Mouse (Mus musculus): ENCODE measurements at regions not wholly inside any gene's neighbourhood (a gene's known extent, or its start where the extent isn't known, plus 50 kb on each side); places are given as distances from the start of the nearest gene placed in this dataset.

DNA sequence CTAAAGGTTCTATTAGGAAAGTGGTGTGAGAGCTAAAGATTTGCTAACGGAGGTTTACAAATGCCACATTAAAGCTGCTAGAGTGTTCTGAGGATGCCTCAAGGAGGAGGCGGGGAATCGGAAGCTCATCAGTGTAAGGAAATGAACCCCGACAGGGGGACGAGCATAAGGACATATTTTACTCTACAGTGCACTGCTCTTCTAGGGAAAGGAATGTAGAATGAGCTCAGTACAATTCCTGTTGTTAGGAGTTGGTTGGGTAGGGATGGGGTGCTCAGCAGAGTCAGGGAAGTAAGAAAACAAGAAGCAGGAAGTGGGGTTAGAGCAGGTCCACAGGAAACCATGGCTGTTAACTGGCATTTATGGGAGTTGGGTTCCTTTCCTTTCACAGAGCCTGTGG, 54.6 kb downstream of the Mex3b start:
- no peak overlapping the region for H3K4me3 ChIP-seq (ENCODE audit: insufficient read depth, low read depth, low read length)
- no peaks in the 10 kb centered on the region for H3K36me3 ChIP-seq (ENCODE audit: control insufficient read depth, insufficient read depth, low read length)
- TF ChIP-seq CTCF (conservative IDR thresholded peaks at IDR 0.05; ENCODE audit: insufficient read depth, insufficient read length, low read depth, low read length): no peak
- TF ChIP-seq POLR2A (IDR thresholded peaks at IDR 0.05; ENCODE audit: low read depth, low read length): no peak
- H3K4me1 ChIP-seq (ENCODE audit: control insufficient read depth, insufficient read depth, low read length): no peaks in the 10 kb centered on the region
- H3K27me3 ChIP-seq (replicated peaks; ENCODE audit: control insufficient read depth, insufficient read depth, low read length): no peaks in the 10 kb centered on the region
- H3K27ac ChIP-seq (ENCODE audit: insufficient read depth, low read depth, low read length): no peak overlapping the region
- peak; percentile 26 for DNase-seq
- WGBS: 43% methylated on average over 5 of the region's 5 CpGs

DNA sequence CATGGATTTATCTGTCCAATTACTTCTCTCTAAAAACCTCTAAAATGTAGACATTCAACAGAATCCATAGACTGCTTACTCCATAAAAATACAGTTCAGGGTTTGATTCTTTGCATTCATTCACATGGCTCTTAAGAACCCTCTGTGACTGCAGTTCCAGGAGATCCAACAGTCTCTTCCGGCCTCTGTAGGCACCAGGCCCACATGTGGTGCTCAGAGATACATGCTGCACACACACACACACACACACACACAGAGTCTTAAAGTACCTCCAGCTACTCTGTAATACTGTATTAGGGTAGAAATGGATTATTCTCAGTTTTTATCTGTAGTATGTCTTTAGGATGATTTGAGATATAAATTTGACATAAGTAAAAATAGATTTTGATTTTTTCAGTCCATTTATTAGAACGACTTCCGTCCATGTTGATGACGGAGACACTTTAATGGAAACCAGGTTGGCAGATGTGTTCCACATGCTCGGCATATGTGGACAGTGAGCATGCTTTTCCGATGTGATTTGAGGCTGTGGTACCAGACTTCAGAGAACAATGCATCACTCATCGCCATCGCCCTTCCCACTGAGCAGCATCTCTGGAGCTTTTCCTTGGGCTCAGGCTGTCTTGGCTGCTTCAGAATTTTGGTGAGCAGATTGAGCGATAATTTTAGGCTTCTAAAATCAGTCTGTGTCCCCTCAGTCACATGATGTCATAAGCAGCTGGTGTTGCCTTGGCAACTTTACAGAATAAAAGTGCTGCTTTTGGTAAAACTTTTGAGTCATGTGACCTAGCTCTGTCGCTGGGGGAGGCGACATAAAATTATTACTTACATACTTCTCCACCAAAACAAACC, 56.3 kb downstream of the Mex3b start:
- 84% methylated on average over 11 of the region's 11 CpGs for WGBS
- peak; percentile 29 for DNase-seq
- H3K27ac ChIP-seq (ENCODE audit: insufficient read depth, low read depth, low read length): no peak overlapping the region
- H3K27me3 ChIP-seq (replicated peaks; ENCODE audit: control insufficient read depth, insufficient read depth, low read length): no peaks in the 10 kb centered on the region
- H3K36me3 ChIP-seq (ENCODE audit: control insufficient read depth, insufficient read depth, low read length): no peaks in the 10 kb centered on the region
- TF ChIP-seq CTCF (conservative IDR thresholded peaks at IDR 0.05; ENCODE audit: insufficient read depth, insufficient read length, low read depth, low read length): no peak
- TF ChIP-seq POLR2A (IDR thresholded peaks at IDR 0.05; ENCODE audit: low read depth, low read length): no peak
- no peaks in the 10 kb centered on the region for H3K4me1 ChIP-seq (ENCODE audit: control insufficient read depth, insufficient read depth, low read length)
- H3K4me3 ChIP-seq (ENCODE audit: insufficient read depth, low read depth, low read length): no peak overlapping the region

DNA sequence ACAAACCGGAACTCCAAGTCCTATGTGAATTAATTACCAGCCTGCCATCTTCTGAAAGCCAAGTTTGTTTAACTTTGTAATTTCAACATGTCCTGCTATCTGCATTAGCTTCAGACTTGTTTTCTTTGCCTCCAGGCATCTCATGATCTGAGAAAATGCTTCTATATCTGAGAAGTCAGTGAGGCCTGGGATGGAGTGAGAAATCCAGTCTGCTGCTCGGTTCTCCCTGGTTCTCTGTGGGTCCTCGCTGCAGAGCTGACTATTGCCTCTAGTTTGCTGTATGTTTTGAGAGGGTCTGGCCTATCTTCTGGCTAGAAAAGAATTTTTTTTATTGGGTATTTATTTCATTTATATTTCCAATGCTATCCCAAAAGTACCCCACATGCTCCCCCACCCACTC, 57.0 kb downstream of the Mex3b start:
- H3K4me3 ChIP-seq (ENCODE audit: insufficient read depth, low read depth, low read length): no peak overlapping the region
- no peak overlapping the region for H3K27ac ChIP-seq (ENCODE audit: insufficient read depth, low read depth, low read length)
- H3K27me3 ChIP-seq (replicated peaks; ENCODE audit: control insufficient read depth, insufficient read depth, low read length): no peaks in the 10 kb centered on the region
- TF ChIP-seq CTCF (conservative IDR thresholded peaks at IDR 0.05; ENCODE audit: insufficient read depth, insufficient read length, low read depth, low read length) (no peak), POLR2A (IDR thresholded peaks at IDR 0.05; ENCODE audit: low read depth, low read length) (no peak)
- H3K4me1 ChIP-seq (ENCODE audit: control insufficient read depth, insufficient read depth, low read length): no peaks in the 10 kb centered on the region
- no peaks in the 10 kb centered on the region for H3K36me3 ChIP-seq (ENCODE audit: control insufficient read depth, insufficient read depth, low read length)
- no peak for DNase-seq
- WGBS: 78% methylated on average over 3 of the region's 3 CpGs

DNA sequence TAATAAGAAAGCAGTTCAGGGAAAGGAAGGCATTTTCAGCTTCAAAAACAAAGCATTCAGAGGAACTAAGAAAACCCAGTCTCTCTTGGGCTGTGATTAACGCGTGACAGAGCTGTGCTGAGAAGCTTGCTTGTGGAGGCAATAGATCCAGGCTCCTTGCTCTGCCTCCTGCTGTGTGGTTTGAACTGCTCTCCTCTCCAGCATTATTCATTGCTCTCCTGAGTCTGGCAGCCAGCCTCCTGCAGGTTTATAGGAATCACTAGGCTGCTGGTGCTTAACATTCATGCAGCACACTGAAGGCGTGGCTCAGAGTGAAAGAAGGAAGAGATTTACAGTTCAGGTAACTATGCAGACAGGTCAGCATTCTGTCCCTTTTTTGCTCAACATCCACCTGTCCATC, 71.2 kb downstream of the Mex3b start:
- Histone ChIP-seq H3K36me3 (ENCODE audit: control insufficient read depth, insufficient read depth, low read length) (no peaks in the 10 kb centered on the region), H3K4me3 (ENCODE audit: insufficient read depth, low read depth, low read length) (no peak overlapping the region), H3K4me1 (ENCODE audit: control insufficient read depth, insufficient read depth, low read length) (no peaks in the 10 kb centered on the region), H3K27me3 (replicated peaks; ENCODE audit: control insufficient read depth, insufficient read depth, low read length) (no peaks in the 10 kb centered on the region), H3K27ac (ENCODE audit: insufficient read depth, low read depth, low read length) (no peak overlapping the region)
- WGBS: 66% methylated on average over 3 of the region's 3 CpGs
- TF ChIP-seq POLR2A (IDR thresholded peaks at IDR 0.05; ENCODE audit: low read depth, low read length) (no peak), CTCF (conservative IDR thresholded peaks at IDR 0.05; ENCODE audit: insufficient read depth, insufficient read length, low read depth, low read length) (no peak)
- no peak for DNase-seq

DNA sequence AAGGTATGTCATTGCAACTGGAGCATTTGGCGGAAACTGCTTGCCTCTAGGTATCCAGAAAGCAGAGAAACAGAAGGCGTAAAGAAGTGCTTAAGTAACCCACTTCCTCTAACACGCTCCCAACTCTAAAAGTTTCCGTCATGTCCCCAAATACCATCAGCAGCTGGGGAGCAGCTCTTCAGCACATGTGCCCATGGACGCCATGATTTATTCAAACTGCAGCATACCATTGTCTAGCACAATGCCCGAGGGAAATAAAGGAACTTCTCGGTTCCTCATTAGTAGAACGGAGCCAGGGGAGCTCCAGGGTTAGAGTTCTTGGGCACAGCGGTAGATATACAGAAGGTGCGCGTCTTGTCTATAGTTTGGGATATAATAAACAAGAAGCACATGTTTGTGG, 72.4 kb downstream of the Mex3b start:
- WGBS: 95% methylated on average over 11 of the region's 11 CpGs

DNA sequence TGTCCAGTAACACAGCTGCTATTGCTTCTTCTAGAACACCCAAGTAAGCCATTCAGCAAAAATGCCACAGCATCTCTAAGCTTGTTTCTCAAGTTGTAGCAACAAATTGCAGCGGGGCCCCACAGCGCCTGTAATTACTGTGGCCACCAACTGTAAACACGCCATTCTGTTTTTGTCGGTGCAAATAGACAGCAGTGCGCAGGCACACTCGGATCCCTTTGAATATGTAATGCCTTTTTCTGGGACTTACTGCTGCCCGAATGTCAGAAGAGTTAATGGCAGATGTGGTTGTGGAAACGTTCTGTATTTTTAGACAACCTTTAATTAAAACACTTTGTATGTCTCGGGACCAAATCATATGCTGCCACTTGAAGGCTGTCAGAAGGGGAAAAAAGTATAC, 76.2 kb downstream of the Mex3b start:
- Histone ChIP-seq H3K36me3 (ENCODE audit: control insufficient read depth, insufficient read depth, low read length) (no peaks in the 10 kb centered on the region), H3K4me3 (ENCODE audit: insufficient read depth, low read depth, low read length) (no peak overlapping the region), H3K27me3 (replicated peaks; ENCODE audit: control insufficient read depth, insufficient read depth, low read length) (no peaks in the 10 kb centered on the region), H3K27ac (ENCODE audit: insufficient read depth, low read depth, low read length) (no peak overlapping the region), H3K4me1 (ENCODE audit: control insufficient read depth, insufficient read depth, low read length) (no peaks in the 10 kb centered on the region)
- no peak for DNase-seq
- TF ChIP-seq CTCF (conservative IDR thresholded peaks at IDR 0.05; ENCODE audit: insufficient read depth, insufficient read length, low read depth, low read length): no peak
- no peak for TF ChIP-seq POLR2A (IDR thresholded peaks at IDR 0.05; ENCODE audit: low read depth, low read length)
- WGBS: 87% methylated on average over 9 of the region's 9 CpGs

More for the DNA sequence above, 72.4 kb downstream of the Mex3b start:
- Histone ChIP-seq H3K4me1 (ENCODE audit: control insufficient read depth, insufficient read depth, low read length) (no peaks in the 10 kb centered on the region), H3K27ac (ENCODE audit: insufficient read depth, low read depth, low read length) (no peak overlapping the region), H3K36me3 (ENCODE audit: control insufficient read depth, insufficient read depth, low read length) (no peaks in the 10 kb centered on the region), H3K27me3 (replicated peaks; ENCODE audit: control insufficient read depth, insufficient read depth, low read length) (no peaks in the 10 kb centered on the region), H3K4me3 (ENCODE audit: insufficient read depth, low read depth, low read length) (no peak overlapping the region)
- no peak for DNase-seq
- TF ChIP-seq CTCF (conservative IDR thresholded peaks at IDR 0.05; ENCODE audit: insufficient read depth, insufficient read length, low read depth, low read length) (no peak), POLR2A (IDR thresholded peaks at IDR 0.05; ENCODE audit: low read depth, low read length) (no peak)

DNA sequence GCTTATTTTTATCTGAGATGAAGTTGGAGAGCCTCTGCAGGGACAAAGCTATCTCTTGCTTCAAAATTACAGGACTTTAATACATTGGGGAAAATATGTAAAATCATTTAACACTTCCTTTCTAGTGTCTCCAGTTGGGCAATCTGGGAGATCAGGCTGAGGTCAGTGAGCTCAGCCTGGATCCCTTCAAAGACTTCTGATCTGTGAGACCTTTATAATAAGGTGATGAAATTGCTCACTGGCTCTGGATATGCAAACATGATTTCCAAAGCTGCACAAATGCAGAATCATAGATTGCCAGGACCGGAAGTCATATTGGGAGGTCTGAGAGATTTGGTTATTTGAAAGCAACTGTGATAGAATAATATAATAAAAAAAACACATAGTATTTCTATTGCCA, 76.7 kb downstream of the Mex3b start:
- H3K36me3 ChIP-seq (ENCODE audit: control insufficient read depth, insufficient read depth, low read length): no peaks in the 10 kb centered on the region
- no peak for DNase-seq
- H3K4me1 ChIP-seq (ENCODE audit: control insufficient read depth, insufficient read depth, low read length): no peaks in the 10 kb centered on the region
- H3K4me3 ChIP-seq (ENCODE audit: insufficient read depth, low read depth, low read length): no peak overlapping the region
- H3K27me3 ChIP-seq (replicated peaks; ENCODE audit: control insufficient read depth, insufficient read depth, low read length): no peaks in the 10 kb centered on the region
- WGBS: 89% methylated on average over 1 of the region's 1 CpGs
- no peak for TF ChIP-seq POLR2A (IDR thresholded peaks at IDR 0.05; ENCODE audit: low read depth, low read length)
- TF ChIP-seq CTCF (conservative IDR thresholded peaks at IDR 0.05; ENCODE audit: insufficient read depth, insufficient read length, low read depth, low read length): no peak
- H3K27ac ChIP-seq (ENCODE audit: insufficient read depth, low read depth, low read length): no peak overlapping the region
